Mouse (Mus musculus) CH12.LX (cell line): ENCODE results near the gene Rps16.

Experiments used
- CTCF ChIP-seq, 2 experiments: IDR thresholded peaks in 1 of 2; conservative IDR thresholded peaks in 1 of 2; 2 replicates each; pipeline ENCODE4 v1.5.1; 2011 to 2012; ENCODE audit warnings: low read depth in 2 of 2, low read length in 2 of 2, improper control_type of control experiment in 1 of 2, inconsistent platforms in 1 of 2, mild to moderate bottlenecking in 1 of 2, moderate library complexity in 1 of 2
- E2F4 ChIP-seq: IDR thresholded peaks from 2 replicates; pipeline ENCODE4 v1.6.1; 2011; ENCODE audit warnings: low read depth, low read length, improper control_type of control experiment; ENCODE audit not compliant: insufficient replicate concordance

GRCm38 (mm10) chr7:28318714-28319113 lies 31.7 kb upstream of the Rps16 start:
- TF ChIP-seq E2F4 (no peak), CTCF (conservative IDR thresholded peaks at IDR 0.05 in 1 of 2, IDR thresholded peaks at IDR 0.05 in 1 of 2; ENCODE audit: low read depth in 2 of 2, low read length in 2 of 2) (no peak)
